Mouse (Mus musculus): ENCODE data around the gene Gsx2.

GRCm38 (mm10) chr5:75074537-75075382 lies 641 bp upstream of the Gsx2 start:
- no peak for TF ChIP-seq POLR2A (IDR thresholded peaks at IDR 0.05; ENCODE audit: low read depth, low read length)
- TF ChIP-seq CTCF (conservative IDR thresholded peaks at IDR 0.05; ENCODE audit: insufficient read depth, insufficient read length, low read depth, low read length) = no peak

All from kidney, adult 2 months (tissue).